ENCODE assay signal across 9 mouse cellular contexts in genomic region chr8:94781838-94782235, GRCm38 (mm10). TPM values are rescaled to one million over a fixed set of nuclear protein-coding genes. Genes with fewer than 3 reads are reported as not detected.
DNase-seq lines count a peak whose midpoint lies in the region; ATAC-seq and TF ChIP-seq lines count a peak whose summit lies in the region.
"Had no signal": no experiment of that assay in that cellular context is flagged by ENCODE, and none has a peak within 500 bp of the region (broad histone marks: within the 10 kb centered on the region; RNA-seq: fewer than 3 reads in every experiment).

No protein-coding gene starts in this region.

- peak; percentile 72 for ATAC-seq in embryonic facial prominence, embryonic 14.5 days (ENCODE audit: low read depth)

- no peak overlapping the region for H3K9ac ChIP-seq in embryonic facial prominence, embryonic 14.5 days (ENCODE audit: low read depth, low read length)

- no peak for TF ChIP-seq CTCF in lung, adult 2 months (IDR thresholded peaks at IDR 0.05; ENCODE audit: insufficient read depth, low read length)

- WGBS in lung, adult 2 months = 29% methylated on average over 11 of the region's 11 CpGs
- 6% methylated on average over 9 of the region's 11 CpGs for WGBS in embryonic facial prominence, embryonic 14.5 days

- no peaks in the 10 kb centered on the region for H3K36me3 ChIP-seq in embryonic facial prominence, embryonic 14.5 days (ENCODE audit: control insufficient read depth, insufficient read depth, low read length)
- H3K36me3 ChIP-seq in splenic B cell, adult 2 months (ENCODE audit: control insufficient read depth, insufficient read depth, low read length, poor library complexity, severe bottlenecking) = no peaks in the 10 kb centered on the region

- no peaks in the 10 kb centered on the region for H3K27me3 ChIP-seq in embryonic facial prominence, embryonic 14.5 days (replicated peaks; ENCODE audit: control insufficient read depth, insufficient read depth, low read length)
- H3K27me3 ChIP-seq in splenic B cell, adult 2 months (ENCODE audit: control insufficient read depth, insufficient read depth, low read length, poor library complexity, severe bottlenecking) = no peaks in the 10 kb centered on the region

- H3K9me3 ChIP-seq in embryonic facial prominence, embryonic 14.5 days (ENCODE audit: control insufficient read depth, low read length) = no peaks in the 10 kb centered on the region
- H3K9me3 ChIP-seq: megakaryocyte, embryonic 14.5 days had no signal

- no peak for TF ChIP-seq POLR2A in lung, adult 2 months (IDR thresholded peaks at IDR 0.05; ENCODE audit: borderline replicate concordance, extremely low read depth, low read depth, low read length)

- H3K27ac ChIP-seq in embryonic facial prominence, embryonic 14.5 days (replicated peaks; ENCODE audit: low read depth, low read length) = no peak overlapping the region

- H3K4me3 ChIP-seq in lung, adult 2 months (replicated peaks; ENCODE audit: extremely low read depth, low read depth, low read length) = no peak overlapping the region
- H3K4me3 ChIP-seq in embryonic facial prominence, embryonic 14.5 days (ENCODE audit: low read depth, low read length) = no peak overlapping the region
- H3K4me3 ChIP-seq: megakaryocyte, embryonic 14.5 days had no signal

- intact Hi-C loops in left cerebral cortex, postnatal 4 days (cut with DNase I) = no loop called here

- peak; percentile 14 for DNase-seq in lung, adult 2 months
- no peak for DNase-seq in lung, postnatal 14 days
- DNase-seq in embryonic facial prominence, embryonic 14.5 days (ENCODE audit: low spot score) = peak; percentile 74
- DNase-seq in kidney, postnatal 25 days = peak; percentile 85 to 95
- peak; percentile 12 for DNase-seq in splenic B cell, adult 2 months (ENCODE audit: low read depth, low spot score)
- no peak for DNase-seq in left cerebral cortex, postnatal 4 days
- no peak for DNase-seq in adrenal gland, postnatal 4 days (ENCODE audit: low spot score in 2 of 2)
- no peak for DNase-seq in frontal cortex, postnatal 36 days (ENCODE audit: low spot score in 2 of 2)

- peaks cover 14% of the 10 kb centered on the region for H3K4me1 ChIP-seq in lung, adult 2 months (ENCODE audit: control insufficient read depth, insufficient read depth, low read length)
- peaks cover 25% of the 10 kb centered on the region for H3K4me1 ChIP-seq in embryonic facial prominence, embryonic 14.5 days (ENCODE audit: control insufficient read depth, insufficient read depth, low read length)

- H3K4me2 ChIP-seq in embryonic facial prominence, embryonic 14.5 days (ENCODE audit: low read depth, low read length) = peak overlapping the region; percentile 25

RNA-seq across cellular contexts. Expression of gene Cx3cl1, which starts 10.0 kb away (rescaled TPM):
- 65.8 and 132 TPM in 2 replicates for polyA plus RNA-seq in lung, adult 2 months (2012; rRNA removed)
- 7.9 and 8.3 TPM in 2 replicates for polyA plus RNA-seq in embryonic facial prominence, embryonic 14.5 days (2014; fragmentation: Nextera tagmentation; extraction: Ambion mirVana)
- total RNA-seq in left cerebral cortex, postnatal 4 days (2021) = 100 to 1,000 TPM in 1 of 2 experiments, 10 to 100 TPM in 1; 88.5 to 111 TPM
- total RNA-seq in adrenal gland, postnatal 4 days (2021) = 10 to 100 TPM; 18.8 to 21.1 TPM

RNA-seq across cellular contexts. Expression of gene Ccl17, which starts 28.4 kb away (rescaled TPM):
- polyA plus RNA-seq in lung, adult 2 months (2012; rRNA removed) = 6.4 and 9.8 TPM in 2 replicates
- 0.60 and 0.63 TPM in 2 replicates for polyA plus RNA-seq in embryonic facial prominence, embryonic 14.5 days (2014; fragmentation: Nextera tagmentation; extraction: Ambion mirVana)
- 1 to 10 TPM; 2.4 to 2.8 TPM for total RNA-seq in left cerebral cortex, postnatal 4 days (2021)
- under 1 TPM; 0.87 to 0.90 TPM for total RNA-seq in adrenal gland, postnatal 4 days (2021)

RNA-seq across cellular contexts. Expression of gene Ccl22, which starts 36.4 kb away (rescaled TPM):
- polyA plus RNA-seq in lung, adult 2 months (2012; rRNA removed) = 11.8 and 11.9 TPM in 2 replicates
- polyA plus RNA-seq in embryonic facial prominence, embryonic 14.5 days (2014; fragmentation: Nextera tagmentation; extraction: Ambion mirVana) = not detected in 2 replicates
- total RNA-seq in left cerebral cortex, postnatal 4 days (2021) = not detected
- total RNA-seq in adrenal gland, postnatal 4 days (2021) = under 1 TPM; 0.25 to 0.31 TPM

RNA-seq across cellular contexts. Expression of gene Coq9, which starts 56.3 kb away (rescaled TPM):
- 123 and 158 TPM in 2 replicates for polyA plus RNA-seq in lung, adult 2 months (2012; rRNA removed)
- 73.8 and 77.9 TPM in 2 replicates for polyA plus RNA-seq in embryonic facial prominence, embryonic 14.5 days (2014; fragmentation: Nextera tagmentation; extraction: Ambion mirVana)
- total RNA-seq in left cerebral cortex, postnatal 4 days (2021) = 10 to 100 TPM; 41.8 to 42.4 TPM
- total RNA-seq in adrenal gland, postnatal 4 days (2021) = 100 to 1,000 TPM; 128 to 144 TPM

RNA-seq across cellular contexts. Expression of gene Ciapin1, which starts 56.3 kb away (rescaled TPM):
- polyA plus RNA-seq in lung, adult 2 months (2012; rRNA removed) = 22.9 and 27.8 TPM in 2 replicates
- polyA plus RNA-seq in embryonic facial prominence, embryonic 14.5 days (2014; fragmentation: Nextera tagmentation; extraction: Ambion mirVana) = 72.2 and 79.5 TPM in 2 replicates
- total RNA-seq in left cerebral cortex, postnatal 4 days (2021) = 10 to 100 TPM; 84.3 to 84.6 TPM
- total RNA-seq in adrenal gland, postnatal 4 days (2021) = 10 to 100 TPM; 84.1 to 89.3 TPM

Comparison
In these comparisons a context has a peak if more than half of its experiments do, and no peak if none do; other contexts are left out.
1. DNase-seq: peak in lung, adult 2 months (single experiment), embryonic facial prominence, embryonic 14.5 days (single experiment), kidney, postnatal 25 days (2 of 2) and splenic B cell, adult 2 months (single experiment); none in lung, postnatal 14 days (single experiment), left cerebral cortex, postnatal 4 days (single experiment), adrenal gland, postnatal 4 days (0 of 2) and frontal cortex, postnatal 36 days (0 of 2).
2. RNA of gene Cx3cl1, which starts 10.0 kb away (total RNA-seq): 88.5 to 111 TPM in left cerebral cortex, postnatal 4 days; 18.8 to 21.1 TPM in adrenal gland, postnatal 4 days; every median in the first group is over 4 times any median in the second.